Comparison of ENCODE assay signal across 18 mouse cellular contexts in genomic region chr5:51384278-51384677, GRCm38 (mm10).
DNase-seq lines count a peak whose midpoint lies in the region; TF ChIP-seq lines count a peak whose summit lies in the region.
"Had no signal": no experiment of that assay in that cellular context is flagged by ENCODE, and none has a peak within 500 bp of the region (broad histone marks: within the 10 kb centered on the region; RNA-seq: fewer than 3 reads in every experiment).

No protein-coding gene starts in this region.

- H3K4me2 ChIP-seq in myocyte (ENCODE audit: low read depth), result peak overlapping the region; percentile 43

- DNase-seq in frontal cortex, postnatal 36 days (ENCODE audit: low spot score in 2 of 2), result no peak
- DNase-seq in lung, adult 18-20 months, result no peak
- DNase-seq: adrenal gland, adult 2 months; adrenal gland, adult 8-10 months; adrenal gland, postnatal 10 days; adrenal gland, postnatal 14 days; adrenal gland, postnatal 25 days; adrenal gland, postnatal 36 days; B cell, adult 2 months; cerebellum, adult 11 months; cerebellum, adult 11-12 months; cerebellum, adult 18-20 months; cerebellum, adult 2 months had no signal

- H3K79me3 ChIP-seq in C2C12 (ENCODE audit: low read depth), result no peaks in the 10 kb centered on the region

- H3K27me3 ChIP-seq in C2C12 (ENCODE audit: control insufficient read depth, insufficient read depth, insufficient read length) (no peaks in the 10 kb centered on the region), myocyte (ENCODE audit: control insufficient read depth, insufficient read depth, insufficient read length) (no peaks in the 10 kb centered on the region)
- H3K27me3 ChIP-seq: CH12.LX, Patski had no signal

- H3K4me3 ChIP-seq in C2C12 (ENCODE audit: insufficient read depth, poor library complexity, severe bottlenecking) (no peak overlapping the region), myocyte (no peak overlapping the region)

- TF ChIP-seq CTCF in C2C12 (IDR thresholded peaks at IDR 0.05; ENCODE audit: control insufficient read depth, insufficient read depth, insufficient read length), result no peak

- H3K79me2 ChIP-seq in C2C12 (ENCODE audit: control insufficient read depth, insufficient read depth), result no peaks in the 10 kb centered on the region
- H3K79me2 ChIP-seq in myocyte (ENCODE audit: control insufficient read depth, insufficient read depth), result no peaks in the 10 kb centered on the region

- H3K36me3 ChIP-seq in C2C12 (ENCODE audit: control insufficient read depth, insufficient read depth), result no peaks in the 10 kb centered on the region
- no peaks in the 10 kb centered on the region for H3K36me3 ChIP-seq in myocyte (ENCODE audit: control insufficient read depth, insufficient read depth)
- H3K36me3 ChIP-seq: G1E had no signal

- H3ac ChIP-seq in C2C12 (ENCODE audit: control insufficient read depth, insufficient read length, low read depth) (no peak overlapping the region), myocyte (ENCODE audit: control insufficient read depth, insufficient read length) (no peak overlapping the region)

- no peak for TF ChIP-seq POLR2A in myocyte (IDR thresholded peaks at IDR 0.05; ENCODE audit: insufficient read length, low read depth)

TF ChIP-seq in C2C12, 6 proteins besides CTCF, POLR2A, EP300 and RAD21:
- TF ChIP-seq MYOG (IDR thresholded peaks at IDR 0.05; ENCODE audit: control insufficient read depth, extremely low read depth, insufficient read length) (no peak), MYOD1 (IDR thresholded peaks at IDR 0.05; ENCODE audit: control insufficient read depth, insufficient read length, low read depth) (peak; percentile 27)

TF ChIP-seq in myocyte, 11 proteins besides CTCF, POLR2A, EP300 and RAD21:
- TF ChIP-seq MYOG (IDR thresholded peaks at IDR 0.05; ENCODE audit: control insufficient read depth in 1 of 3, insufficient read depth in 1 of 3, insufficient read length in 2 of 3, low read depth in 2 of 3) (peak in 1 of 3 experiments; percentile 56), TCF3 (IDR thresholded peaks at IDR 0.05; ENCODE audit: insufficient read length, low read depth) (no peak), REST (IDR thresholded peaks at IDR 0.05; ENCODE audit: insufficient read depth, insufficient read length) (no peak), MYOD1 (IDR thresholded peaks at IDR 0.05; ENCODE audit: control insufficient read depth in 1 of 3, insufficient read length in 2 of 3, low read depth in 2 of 3) (peak; percentile 48 to 68 (median 65)), SRF (IDR thresholded peaks at IDR 0.05; ENCODE audit: control insufficient read depth, insufficient read length, low read depth) (no peak), TCF12 (IDR thresholded peaks at IDR 0.05; ENCODE audit: insufficient read depth, poor library complexity, severe bottlenecking) (peak; percentile 36), CEBPB (IDR thresholded peaks at IDR 0.05; ENCODE audit: insufficient read depth, poor library complexity, severe bottlenecking) (peak; percentile 53; the same call in 1 of the 2 replicates), MAX (IDR thresholded peaks at IDR 0.05; ENCODE audit: low read depth) (no peak), POLR2AphosphoS2 (IDR thresholded peaks at IDR 0.05; ENCODE audit: insufficient read length, low read depth) (no peak), E2F4 (IDR thresholded peaks at IDR 0.05; ENCODE audit: insufficient read depth) (no peak), USF1 (IDR thresholded peaks at IDR 0.05; ENCODE audit: low read depth) (no peak)
